Mouse (Mus musculus): Measurements from ENCODE around the gene Wfikkn2. TPM values are rescaled to one million over a fixed set of nuclear protein-coding genes. Genes with fewer than 3 reads are reported as not detected.

The Wfikkn2 gene
- total RNA-seq, 1 experiment, result 0.31 TPM

DNA sequence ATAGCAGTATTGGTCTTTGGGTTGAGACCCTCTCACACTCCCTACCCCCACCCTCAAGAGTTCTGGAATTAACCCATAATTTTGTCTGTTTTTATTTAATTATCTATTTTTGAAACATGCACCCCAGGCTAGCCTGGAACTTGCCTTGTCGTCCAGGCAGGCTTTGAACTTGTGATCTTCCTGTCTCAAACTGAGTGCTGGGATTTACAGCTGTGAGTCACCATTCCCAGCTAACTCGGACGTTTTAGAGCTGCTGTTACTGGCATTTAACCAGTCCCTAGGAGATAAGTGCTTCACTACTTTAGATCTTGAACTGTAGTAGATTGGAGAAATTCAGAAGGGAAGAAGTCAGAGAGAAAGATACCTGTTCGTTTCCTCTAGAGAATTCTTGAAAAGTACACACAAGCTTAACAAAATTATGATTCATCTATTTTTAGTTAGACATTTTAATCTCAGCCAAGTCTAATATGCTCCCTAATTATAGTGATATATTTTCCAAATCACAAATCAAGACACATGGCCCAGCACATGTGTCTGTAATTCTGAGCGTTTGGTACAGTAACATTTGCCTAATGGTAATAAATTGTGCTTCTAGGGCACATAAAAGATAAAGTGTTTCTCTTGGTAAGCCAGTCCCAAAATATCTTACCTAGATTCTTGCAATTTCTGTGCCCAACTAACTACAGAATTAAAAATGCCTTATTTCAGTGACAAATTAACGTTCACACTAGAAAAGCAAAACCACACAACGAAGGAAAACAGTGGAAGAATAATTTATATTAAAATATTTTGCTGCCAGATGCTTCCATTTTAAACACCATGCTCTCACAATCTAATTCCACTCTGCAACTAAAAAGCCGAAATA lies 36.8 kb downstream of the Wfikkn2 start:
- in situ Hi-C loops (cut with MboI; ENCODE audit: low sequenced_read_pairs in 2 of 2, unreplicated experiment in 2 of 2), result no loop called here
- Histone ChIP-seq H3K4me3 (ENCODE audit: insufficient read depth in 1 of 2, low read depth in 1 of 2, low read length in 2 of 2, poor library complexity in 1 of 2, severe bottlenecking in 1 of 2) (peak overlapping the region in 1 of 2 experiments; percentile 79; a peak in 2 of 4 replicates), H3K4me1 (ENCODE audit: control insufficient read depth in 2 of 2, insufficient read depth in 2 of 2, low read length in 2 of 2, poor library complexity in 1 of 2) (peaks cover 3 to 8% of the 10 kb centered on the region in 2 experiments; a peak in 2 of 4 replicates)

DNA sequence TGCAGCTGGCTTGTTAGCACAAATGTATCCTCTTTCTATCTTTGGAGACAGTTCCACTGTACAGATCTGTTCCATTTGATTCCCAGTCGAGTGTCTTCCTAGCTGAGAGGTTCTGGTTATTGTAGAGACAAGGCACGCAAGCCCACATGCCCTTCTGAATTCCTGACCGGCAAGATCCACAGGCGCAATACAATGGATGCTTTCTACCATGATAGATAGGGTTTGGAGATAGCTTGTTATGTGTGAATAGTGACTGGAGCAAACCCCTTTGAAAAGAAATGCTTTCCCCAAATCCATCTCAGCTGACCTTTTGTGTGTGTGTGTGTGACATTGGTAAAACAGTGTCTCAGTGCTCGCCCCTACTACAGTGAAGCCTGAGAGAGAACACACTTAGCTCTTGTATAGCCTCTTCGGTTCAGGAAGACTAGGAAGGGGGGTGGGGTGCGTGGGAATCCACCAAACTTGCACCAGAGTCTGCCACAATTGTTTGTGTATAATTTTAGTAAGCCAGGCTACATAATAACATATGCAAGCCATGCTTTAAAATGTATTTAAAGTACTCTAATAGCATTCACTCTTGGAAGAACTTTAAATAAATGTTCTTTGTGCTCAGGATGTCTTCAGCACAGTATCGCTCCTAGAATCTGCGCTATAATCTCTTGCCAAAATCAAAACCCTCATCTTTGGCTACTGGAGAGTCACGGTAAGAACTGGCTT lies 39.2 kb downstream of the Wfikkn2 start:
- Histone ChIP-seq H3K36me3 (ENCODE audit: control insufficient read depth, insufficient read depth, low read length, poor library complexity, severe bottlenecking) (no peaks in the 10 kb centered on the region), H3K4me1 (ENCODE audit: control insufficient read depth in 2 of 2, insufficient read depth in 2 of 2, low read length in 2 of 2, poor library complexity in 1 of 2) (peaks cover 0 to 4% of the 10 kb centered on the region in 2 experiments; a peak in 1 of 4 replicates), H3K4me3 (ENCODE audit: insufficient read depth in 1 of 2, low read depth in 1 of 2, low read length in 2 of 2, poor library complexity in 1 of 2, severe bottlenecking in 1 of 2) (no peak overlapping the region), H3K9me3 (ENCODE audit: control insufficient read depth, insufficient read depth, low read depth, low read length) (no peaks in the 10 kb centered on the region), H3K27ac (ENCODE audit: insufficient read depth, low read depth, low read length, poor library complexity, severe bottlenecking) (no peak overlapping the region), H3K9ac (ENCODE audit: insufficient read depth, low read depth, low read length, poor library complexity, severe bottlenecking) (no peak overlapping the region)
- in situ Hi-C loops (cut with MboI; ENCODE audit: low sequenced_read_pairs in 2 of 2, unreplicated experiment in 2 of 2), result no loop called here
- DNase-seq (ENCODE audit: low read depth, low spot score), result no peak
- TF ChIP-seq ZNF384 (IDR thresholded peaks at IDR 0.05; ENCODE audit: low read depth, low read length), result no peak

More for the DNA sequence above, 36.8 kb downstream of the Wfikkn2 start:
- no peak for DNase-seq (ENCODE audit: low read depth, low spot score)
- Histone ChIP-seq H3K9me3 (ENCODE audit: control insufficient read depth, insufficient read depth, low read depth, low read length) (no peaks in the 10 kb centered on the region), H3K36me3 (ENCODE audit: control insufficient read depth, insufficient read depth, low read length, poor library complexity, severe bottlenecking) (peaks cover 5% of the 10 kb centered on the region; the same call in 1 of the 2 replicates), H3K27ac (ENCODE audit: insufficient read depth, low read depth, low read length, poor library complexity, severe bottlenecking) (no peak overlapping the region), H3K9ac (ENCODE audit: insufficient read depth, low read depth, low read length, poor library complexity, severe bottlenecking) (no peak overlapping the region)
- TF ChIP-seq ZC3H11A (IDR thresholded peaks at IDR 0.05; ENCODE audit: borderline replicate concordance, low read depth, low read length) (no peak), HCFC1 (IDR thresholded peaks at IDR 0.05; ENCODE audit: borderline replicate concordance, insufficient read depth, low read length) (no peak), MAFK (IDR thresholded peaks at IDR 0.05; ENCODE audit: insufficient read depth, low read depth, low read length) (no peak)

DNA sequence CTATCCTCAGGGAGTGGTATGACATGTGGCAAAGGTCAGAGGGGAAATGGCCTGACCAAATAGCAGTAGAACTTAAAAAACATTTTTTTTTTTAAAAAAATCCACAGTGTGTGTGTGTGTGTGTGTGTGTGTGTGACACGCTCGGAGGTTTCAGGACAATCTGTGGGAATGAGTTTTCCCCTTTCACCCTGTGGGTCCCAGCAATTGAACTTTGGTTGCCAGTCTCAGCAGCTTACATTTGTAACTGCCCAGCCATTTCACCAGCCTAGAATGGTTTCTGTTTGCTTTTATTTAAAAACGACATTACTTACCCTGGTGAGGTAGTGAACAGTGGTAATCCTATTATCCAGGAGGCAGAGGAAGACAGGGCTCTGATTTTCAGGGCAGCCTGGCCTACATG lies 42.7 kb downstream of the Wfikkn2 start:
- H3K9ac ChIP-seq (ENCODE audit: insufficient read depth, low read depth, low read length, poor library complexity, severe bottlenecking), result no peak overlapping the region
- H3K36me3 ChIP-seq (ENCODE audit: control insufficient read depth, insufficient read depth, low read length, poor library complexity, severe bottlenecking), result no peaks in the 10 kb centered on the region
- H3K9me3 ChIP-seq (ENCODE audit: control insufficient read depth, insufficient read depth, low read depth, low read length), result no peaks in the 10 kb centered on the region
- H3K27ac ChIP-seq (ENCODE audit: insufficient read depth, low read depth, low read length, poor library complexity, severe bottlenecking), result no peak overlapping the region
- H3K4me3 ChIP-seq (ENCODE audit: insufficient read depth in 1 of 2, low read depth in 1 of 2, low read length in 2 of 2, poor library complexity in 1 of 2, severe bottlenecking in 1 of 2), result no peak overlapping the region
- H3K4me1 ChIP-seq (ENCODE audit: control insufficient read depth in 2 of 2, insufficient read depth in 2 of 2, low read length in 2 of 2, poor library complexity in 1 of 2), result no peaks in the 10 kb centered on the region; a peak in 1 of 4 replicates
- in situ Hi-C loops (cut with MboI; ENCODE audit: low sequenced_read_pairs in 2 of 2, unreplicated experiment in 2 of 2), result no loop called here
- DNase-seq (ENCODE audit: low read depth, low spot score), result no peak
- TF ChIP-seq CHD2 (IDR thresholded peaks at IDR 0.05; ENCODE audit: low read depth, low read length) (no peak), ZNF384 (IDR thresholded peaks at IDR 0.05; ENCODE audit: low read depth, low read length) (no peak), ZC3H11A (IDR thresholded peaks at IDR 0.05; ENCODE audit: borderline replicate concordance, low read depth, low read length) (no peak), HCFC1 (IDR thresholded peaks at IDR 0.05; ENCODE audit: borderline replicate concordance, insufficient read depth, low read length) (no peak), MAFK (IDR thresholded peaks at IDR 0.05; ENCODE audit: insufficient read depth, low read depth, low read length) (no peak)

DNA sequence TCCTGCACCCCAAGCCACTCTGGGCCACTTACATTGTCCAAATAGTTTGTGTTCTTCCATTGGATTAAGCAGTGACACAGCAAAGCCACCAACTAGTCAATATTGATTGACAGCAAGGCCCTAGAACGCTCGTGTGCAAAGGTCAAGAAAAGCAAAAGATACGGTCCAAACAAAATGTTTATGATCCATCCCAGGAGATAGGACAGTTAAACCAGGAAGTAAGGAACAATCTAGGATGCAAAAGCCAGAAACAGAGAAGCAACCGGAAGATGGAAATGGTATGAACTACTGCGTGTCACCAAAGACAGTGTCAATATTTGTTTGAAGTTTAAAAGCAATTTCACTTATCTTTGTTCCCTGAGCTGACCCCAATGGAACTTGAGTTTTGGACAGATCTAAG lies 43.7 kb downstream of the Wfikkn2 start:
- no peak overlapping the region for H3K9ac ChIP-seq (ENCODE audit: insufficient read depth, low read depth, low read length, poor library complexity, severe bottlenecking)
- H3K36me3 ChIP-seq (ENCODE audit: control insufficient read depth, insufficient read depth, low read length, poor library complexity, severe bottlenecking), result no peaks in the 10 kb centered on the region
- H3K27ac ChIP-seq (ENCODE audit: insufficient read depth, low read depth, low read length, poor library complexity, severe bottlenecking), result no peak overlapping the region
- H3K4me1 ChIP-seq (ENCODE audit: control insufficient read depth in 2 of 2, insufficient read depth in 2 of 2, low read length in 2 of 2, poor library complexity in 1 of 2), result no peaks in the 10 kb centered on the region; a peak in 1 of 4 replicates
- no peak for TF ChIP-seq MAFK (IDR thresholded peaks at IDR 0.05; ENCODE audit: insufficient read depth, low read depth, low read length)
- TF ChIP-seq HCFC1 (IDR thresholded peaks at IDR 0.05; ENCODE audit: borderline replicate concordance, insufficient read depth, low read length), result no peak
- no peak for TF ChIP-seq ZC3H11A (IDR thresholded peaks at IDR 0.05; ENCODE audit: borderline replicate concordance, low read depth, low read length)
- no peak for TF ChIP-seq ZNF384 (IDR thresholded peaks at IDR 0.05; ENCODE audit: low read depth, low read length)
- TF ChIP-seq CHD2 (IDR thresholded peaks at IDR 0.05; ENCODE audit: low read depth, low read length), result no peak
- in situ Hi-C loops (cut with MboI; ENCODE audit: low sequenced_read_pairs in 2 of 2, unreplicated experiment in 2 of 2), result no loop called here
- no peak for DNase-seq (ENCODE audit: low read depth, low spot score)
- no peak overlapping the region for H3K4me3 ChIP-seq (ENCODE audit: insufficient read depth in 1 of 2, low read depth in 1 of 2, low read length in 2 of 2, poor library complexity in 1 of 2, severe bottlenecking in 1 of 2)
- H3K9me3 ChIP-seq (ENCODE audit: control insufficient read depth, insufficient read depth, low read depth, low read length), result no peaks in the 10 kb centered on the region
